Mouse (Mus musculus) CH12.LX (cell line): ENCODE data around the gene Nxn.

Experiments used
- CTCF ChIP-seq, 2 experiments: IDR thresholded peaks in 1 of 2; conservative IDR thresholded peaks in 1 of 2; 2 replicates each; pipeline ENCODE4 v1.5.1; 2011 to 2012; ENCODE audit warnings: low read depth in 2 of 2, low read length in 2 of 2, improper control_type of control experiment in 1 of 2, inconsistent platforms in 1 of 2, mild to moderate bottlenecking in 1 of 2, moderate library complexity in 1 of 2
- GABPA ChIP-seq: IDR thresholded peaks from 2 replicates; pipeline ENCODE4 v1.6.1; 2012; ENCODE audit warnings: low read depth, low read length, improper control_type of control experiment, inconsistent platforms; ENCODE audit not compliant: insufficient replicate concordance
- MAX ChIP-seq: IDR thresholded peaks from 2 replicates; pipeline ENCODE4 v1.6.1; 2011; ENCODE audit warnings: low read length, improper control_type of control experiment
- PAX5 ChIP-seq: IDR thresholded peaks from 2 replicates; pipeline ENCODE4 v1.6.1; 2012; ENCODE audit warnings: low read length, inconsistent platforms, mixed read lengths
- POLR2A ChIP-seq: IDR thresholded peaks from 2 replicates; pipeline ENCODE4 v1.6.1; 2011; ENCODE audit warnings: low read depth, mild to moderate bottlenecking, improper control_type of control experiment, low read length
- POLR2AphosphoS2 ChIP-seq: IDR thresholded peaks from 2 replicates; pipeline ENCODE4 v1.6.1; 2011; ENCODE audit warnings: low read depth, low read length, improper control_type of control experiment
- SMC3 ChIP-seq: IDR thresholded peaks from 2 replicates; pipeline ENCODE4 v1.6.1; 2011; ENCODE audit warnings: low read depth, low read length, improper control_type of control experiment
- USF1 ChIP-seq: IDR thresholded peaks from 2 replicates; pipeline ENCODE4 v1.6.1; 2014; ENCODE audit warnings: low read depth, mild to moderate bottlenecking, inconsistent platforms, low read length, improper control_type of control experiment
- ZC3H11A ChIP-seq: IDR thresholded peaks from 2 replicates; pipeline ENCODE4 v1.6.1; 2012; ENCODE audit warnings: low read depth, mild to moderate bottlenecking, inconsistent platforms, low read length, improper control_type of control experiment

DNA sequence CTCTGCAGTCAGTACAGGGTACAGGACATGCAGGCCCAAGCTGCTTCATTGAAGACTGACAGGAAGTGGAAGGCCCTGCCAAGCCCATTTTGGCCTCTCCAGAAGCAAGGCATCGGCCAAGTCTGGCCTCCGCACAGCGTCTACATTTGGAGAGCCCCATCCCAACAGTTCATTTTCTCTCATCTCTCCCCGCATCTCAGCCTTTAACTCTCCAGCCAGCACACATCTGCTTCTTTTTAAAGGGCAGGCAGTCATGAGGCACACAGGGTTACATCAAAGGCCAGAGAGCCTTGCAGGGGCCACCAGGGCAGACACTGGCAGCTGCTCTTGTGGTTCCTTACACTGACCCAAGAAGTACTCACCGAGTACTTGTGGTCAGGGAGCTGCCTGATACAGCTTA is 89.1 kb downstream of the Nxn start:
- no peak for TF ChIP-seq SMC3
- TF ChIP-seq PAX5 = no peak
- TF ChIP-seq CTCF (conservative IDR thresholded peaks at IDR 0.05 in 1 of 2, IDR thresholded peaks at IDR 0.05 in 1 of 2; ENCODE audit: low read depth in 2 of 2, low read length in 2 of 2) = no peak
- TF ChIP-seq ZC3H11A = no peak
- no peak for TF ChIP-seq GABPA
- no peak for TF ChIP-seq MAX
- no peak for TF ChIP-seq POLR2A
- no peak for TF ChIP-seq USF1
- TF ChIP-seq POLR2AphosphoS2 = no peak
